Mouse (Mus musculus): Measurements from ENCODE around the gene Gm37596.
"Not testable (repeated sequence)": the region's sequence is repeated elsewhere in the genome, so short reads cannot be mapped to it uniquely, and the experiment has no call there.

Gm37596 gene

GRCm38 (mm10) chr3:93692970-93693369 lies at the start of gene Gm37596:
TSS of gene Gm37596 (minus strand) at chr3:93693070.
- not testable (repeated sequence) for DNase-seq (ENCODE audit: low read depth)

- DNase-seq (ENCODE audit: low read depth), result not testable (repeated sequence)
These were observed 16.2 kb upstream of the Gm37596 start for GRCm38 (mm10) chr3:93708969-93709637.

DNA sequence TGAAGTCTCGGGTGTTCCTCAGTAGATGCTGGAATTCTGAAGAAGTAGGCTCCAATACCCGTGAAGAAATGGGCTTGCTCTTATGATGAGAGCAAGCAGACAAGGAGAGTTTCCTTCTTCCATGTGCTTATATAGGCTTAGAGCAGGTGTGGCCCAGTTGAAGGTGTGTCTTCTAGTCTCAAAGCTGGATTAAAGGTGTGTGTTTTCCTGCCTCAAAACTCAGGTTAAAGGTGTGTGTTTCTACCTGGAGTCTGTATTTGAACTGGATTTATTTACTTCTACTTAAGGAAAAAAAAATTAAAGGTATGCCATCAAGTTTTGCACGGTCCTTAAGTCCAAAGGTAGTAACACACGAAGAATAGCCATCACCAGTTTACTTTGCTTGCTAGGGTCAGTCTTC lies 16.7 kb downstream of the Gm37596 start, which contains the start of gene Tdpoz1:
TSS of gene Tdpoz1 (minus strand) at position 101 of the 400 bp plus-strand sequence.
- DNase-seq (ENCODE audit: low read depth), result not testable (repeated sequence)

GRCm38 (mm10) chr3:93670805-93671503 lies 21.9 kb downstream of the Gm37596 start:
- DNase-seq (ENCODE audit: low read depth), result not testable (repeated sequence)

GRCm38 (mm10) chr3:93654260-93654659 lies 38.6 kb downstream of the Gm37596 start:
- DNase-seq (ENCODE audit: low read depth), result no peak

- DNase-seq (ENCODE audit: low read depth), result no peak
These were observed 40.3 kb downstream of the Gm37596 start, which contains the start of gene Tdpoz2 for GRCm38 (mm10) chr3:93652586-93652985. TSS of gene Tdpoz2 (minus strand) at chr3:93652686.

All from induced T-regulatory cell, adult 2 months (primary cell).